11 mouse cellular contexts compared by ENCODE assay signal in the genomic region with DNA sequence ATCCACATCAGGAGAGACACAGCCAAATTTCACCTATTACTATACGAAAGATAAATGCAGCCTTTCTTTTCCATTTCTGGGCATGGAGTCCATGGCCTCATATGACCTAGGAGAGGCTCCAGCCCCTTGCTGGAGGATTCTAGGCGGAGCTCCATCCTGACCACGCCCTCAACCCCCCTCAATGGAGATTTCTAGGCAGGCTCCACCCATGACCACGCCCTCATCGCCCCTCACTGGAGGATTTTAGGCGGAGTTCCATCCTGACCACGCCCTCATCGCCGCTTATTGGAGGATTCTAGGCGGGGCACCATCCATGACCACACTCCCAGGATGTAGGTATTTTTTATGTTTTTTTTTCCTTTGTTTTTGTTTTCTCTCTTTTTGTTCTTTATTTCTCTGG. TPM values are rescaled to one million over a fixed set of nuclear protein-coding genes. Genes with fewer than 3 reads are reported as not detected.
DNase-seq lines count a peak whose midpoint lies in the region; ATAC-seq and TF ChIP-seq lines count a peak whose summit lies in the region.
"Had no signal": no experiment of that assay in that cellular context is flagged by ENCODE, and none has a peak within 500 bp of the region (broad histone marks: within the 10 kb centered on the region; RNA-seq: fewer than 3 reads in every experiment).

No protein-coding gene starts in this region.

- H3K4me3 ChIP-seq in layer of hippocampus, adult 2 months: no peak overlapping the region
- H3K4me3 ChIP-seq in E14TG2a.4 (replicated peaks; ENCODE audit: low read length): peak overlapping the region; percentile 66
- H3K4me3 ChIP-seq: heart, embryonic 13.5 days; limb, embryonic 12.5 days had no signal

- peak; percentile 19 for ATAC-seq in granulocyte monocyte progenitor cell, adult 5-6 weeks (replicated peaks; ENCODE audit: poor library complexity, severe bottlenecking)

- H3K4me1 ChIP-seq in E14TG2a.4 (replicated peaks; ENCODE audit: low read depth, low read length): peaks cover 58% of the 10 kb centered on the region

- peaks cover 11% of the 10 kb centered on the region; the same call in 1 of the 2 replicates for H3K27me3 ChIP-seq in E14TG2a.4 (ENCODE audit: insufficient read depth, low read length)

- no peak for TF ChIP-seq CTCF in layer of hippocampus, adult 2 months (conservative IDR thresholded peaks at IDR 0.05)
- no peak for TF ChIP-seq CTCF in E14TG2a.4 (conservative IDR thresholded peaks at IDR 0.05; ENCODE audit: low read length)

- peak in 1 of 2 experiments; percentile 41 for DNase-seq in layer of hippocampus, adult 2 months (ENCODE audit: low spot score in 2 of 2)
- no peak for DNase-seq in layer of hippocampus, adult 8-10 months (ENCODE audit: low spot score in 2 of 2)
- DNase-seq in MEL-GATA-1-ER (ENCODE audit: extremely low read depth, low read depth): peak; percentile 70
- no peak for DNase-seq in adipocyte (ENCODE audit: low spot score)
- DNase-seq in urinary bladder, adult 2 months (ENCODE audit: low spot score): no peak
- DNase-seq in frontal cortex, postnatal 25 days (ENCODE audit: low spot score in 2 of 2): no peak

- no peaks in the 10 kb centered on the region for H3K9me3 ChIP-seq in E14TG2a.4 (ENCODE audit: low read length)
- H3K9me3 ChIP-seq: heart, embryonic 13.5 days; limb, embryonic 12.5 days had no signal

- H3K36me3 ChIP-seq in E14TG2a.4 (ENCODE audit: insufficient read depth, low read length): 0 out of 2 replicates have a peak, but pooled peaks cover 4% of the 10 kb centered on the region
- H3K36me3 ChIP-seq: heart, embryonic 13.5 days; limb, embryonic 12.5 days had no signal

- peak overlapping the region; percentile 41 for H3K27ac ChIP-seq in layer of hippocampus, adult 2 months
- H3K27ac ChIP-seq: heart, embryonic 13.5 days; limb, embryonic 12.5 days had no signal

RNA-seq across cellular contexts. Expression of a gene that starts 3.6 kb away (rescaled TPM):
- total RNA-seq in layer of hippocampus, adult 2 months (2021): 100 to 1,000 TPM; 161 to 176 TPM
- total RNA-seq in layer of hippocampus, adult 8-10 months (2022): 100 to 1,000 TPM; 130 to 139 (median 135) TPM
- 0.30 and 1.5 TPM in 2 replicates for total RNA-seq in granulocyte monocyte progenitor cell, adult 5-6 weeks (2014; fragmentation: Nextera tagmentation)
- 0.09 and 0.46 TPM in 2 replicates for total RNA-seq in granulocyte monocyte progenitor cell, adult 5-6 weeks (2017)
- polyA plus RNA-seq in urinary bladder, adult 2 months (2012; rRNA removed): 4.2 and 5.4 TPM in 2 replicates

RNA-seq across cellular contexts. Expression of a gene that starts 7.1 kb away (rescaled TPM):
- 100 to 1,000 TPM in 1 of 2 experiments, 10 to 100 TPM in 1; 95.2 to 100 TPM for total RNA-seq in layer of hippocampus, adult 2 months (2021)
- 10 to 100 TPM; 88.3 to 96.9 (median 90.2) TPM for total RNA-seq in layer of hippocampus, adult 8-10 months (2022)
- not detected in 2 replicates for total RNA-seq in granulocyte monocyte progenitor cell, adult 5-6 weeks (2014; fragmentation: Nextera tagmentation)
- not detected in 2 replicates for total RNA-seq in granulocyte monocyte progenitor cell, adult 5-6 weeks (2017)
- polyA plus RNA-seq in urinary bladder, adult 2 months (2012; rRNA removed): 0.12 and 0.17 TPM in 2 replicates
- total RNA-seq: common myeloid progenitor, adult 5-6 weeks had no signal

RNA-seq across cellular contexts. Expression of a gene that starts 18.9 kb away (rescaled TPM):
- 10 to 100 TPM; 60.8 to 66.1 TPM for total RNA-seq in layer of hippocampus, adult 2 months (2021)
- total RNA-seq in layer of hippocampus, adult 8-10 months (2022): 10 to 100 TPM; 55.5 to 60.8 (median 60.0) TPM
- 3.1 and 5.9 TPM in 2 replicates for total RNA-seq in granulocyte monocyte progenitor cell, adult 5-6 weeks (2014; fragmentation: Nextera tagmentation)
- total RNA-seq in granulocyte monocyte progenitor cell, adult 5-6 weeks (2017): 4.3 and 5.3 TPM in 2 replicates
- polyA plus RNA-seq in urinary bladder, adult 2 months (2012; rRNA removed): 25.3 and 29.3 TPM in 2 replicates

RNA-seq across cellular contexts. Expression of a gene that starts 41.7 kb away (rescaled TPM):
- 100 to 1,000 TPM; 176 TPM for total RNA-seq in layer of hippocampus, adult 2 months (2021)
- total RNA-seq in layer of hippocampus, adult 8-10 months (2022): 100 to 1,000 TPM; 165 to 175 (median 172) TPM
- 33.8 and 47.9 TPM in 2 replicates for total RNA-seq in granulocyte monocyte progenitor cell, adult 5-6 weeks (2014; fragmentation: Nextera tagmentation)
- 37.5 and 41.7 TPM in 2 replicates for total RNA-seq in granulocyte monocyte progenitor cell, adult 5-6 weeks (2017)
- 90.0 and 93.9 TPM in 2 replicates for polyA plus RNA-seq in urinary bladder, adult 2 months (2012; rRNA removed)

RNA-seq across cellular contexts. Expression of a gene that starts 51.5 kb away (rescaled TPM):
- total RNA-seq in layer of hippocampus, adult 2 months (2021): 10 to 100 TPM; 52.0 to 52.6 TPM
- total RNA-seq in layer of hippocampus, adult 8-10 months (2022): 10 to 100 TPM; 44.5 to 55.0 (median 46.5) TPM
- 23.3 and 24.4 TPM in 2 replicates for total RNA-seq in granulocyte monocyte progenitor cell, adult 5-6 weeks (2014; fragmentation: Nextera tagmentation)
- 24.7 and 26.3 TPM in 2 replicates for total RNA-seq in granulocyte monocyte progenitor cell, adult 5-6 weeks (2017)
- 21.7 and 22.7 TPM in 2 replicates for polyA plus RNA-seq in urinary bladder, adult 2 months (2012; rRNA removed)

Comparison
In these comparisons a context has a peak if more than half of its experiments do, and no peak if none do; other contexts are left out.
1. RNA of a gene that starts 3.6 kb away (total RNA-seq): 161 to 176 TPM in layer of hippocampus, adult 2 months and 130 to 139 TPM in layer of hippocampus, adult 8-10 months; 0.09 to 1.5 TPM in granulocyte monocyte progenitor cell, adult 5-6 weeks; every median in the first group is over 10 times any median in the second.
2. RNA of a gene that starts 7.1 kb away (total RNA-seq): 95.2 to 100 TPM in layer of hippocampus, adult 2 months and 88.3 to 96.9 TPM in layer of hippocampus, adult 8-10 months; not detected in granulocyte monocyte progenitor cell, adult 5-6 weeks; every median in the first group is over 10 times any median in the second.
3. RNA of a gene that starts 18.9 kb away (total RNA-seq): 60.8 to 66.1 TPM in layer of hippocampus, adult 2 months and 55.5 to 60.8 TPM in layer of hippocampus, adult 8-10 months; 3.1 to 5.9 TPM in granulocyte monocyte progenitor cell, adult 5-6 weeks; every median in the first group is over 4 times any median in the second.